Mouse (Mus musculus) kidney, adult 18-20 months (tissue): ENCODE data around the gene Gm28053.

Experiments used
- DNase-seq: peaks from one replicate; pipeline ENCODE4 v3.0.0; 2021

Gm28053 gene

GRCm38 (mm10) chr6:48742422-48743351, 24.3 kb downstream of the Gm28053 start:
- peak; percentile 87 for DNase-seq

- DNase-seq, result no peak
These were observed 27.1 kb downstream of the Gm28053 start for GRCm38 (mm10) chr6:48745490-48745889.

- peak; percentile 65 for DNase-seq
These were observed 27.8 kb downstream of the Gm28053 start, which contains the start of gene Gimap5 for GRCm38 (mm10) chr6:48745959-48746889. TSS of gene Gimap5 (plus strand) at chr6:48746197.

- DNase-seq, result no peak
These were observed 28.9 kb downstream of the Gm28053 start for GRCm38 (mm10) chr6:48747091-48747966.

GRCm38 (mm10) chr6:48763567-48764270, 45.3 kb downstream of the Gm28053 start:
- DNase-seq, result no peak

GRCm38 (mm10) chr6:48764496-48764895, 46.1 kb downstream of the Gm28053 start:
- no peak for DNase-seq

- no peak for DNase-seq
These were observed 49.9 kb downstream of the Gm28053 start for GRCm38 (mm10) chr6:48768178-48768869.

- DNase-seq, result no peak
These were observed 50.5 kb downstream of the Gm28053 start for GRCm38 (mm10) chr6:48768933-48769332.

- DNase-seq, result no peak
These were observed 52.3 kb downstream of the Gm28053 start, which contains the start of gene Gimap3 for GRCm38 (mm10) chr6:48770696-48771095. TSS of gene Gimap3 (minus strand) at chr6:48770851.

GRCm38 (mm10) chr6:48772030-48772429, 53.6 kb downstream of the Gm28053 start:
- DNase-seq, result peak; percentile 89

GRCm38 (mm10) chr6:48784406-48784805, 66.0 kb downstream of the Gm28053 start:
- DNase-seq, result no peak

- no peak for DNase-seq
These were observed 66.8 kb downstream of the Gm28053 start for GRCm38 (mm10) chr6:48785189-48785588.

GRCm38 (mm10) chr6:48785601-48786000, 67.2 kb downstream of the Gm28053 start:
- DNase-seq, result no peak

GRCm38 (mm10) chr6:48787867-48788266, 69.5 kb downstream of the Gm28053 start:
- no peak for DNase-seq

GRCm38 (mm10) chr6:48801897-48802296, 83.5 kb downstream of the Gm28053 start:
- DNase-seq, result no peak
